Mouse (Mus musculus) C2C12 (cell line): Measurements from ENCODE around the gene Proca1.

ENCODE experiments used
- CEBPB ChIP-seq: IDR thresholded peaks from one replicate; pipeline ENCODE4 v1.6.1; 2011; ENCODE audit warnings: low read depth, mild to moderate bottlenecking, control low read depth, moderate library complexity
- CTCF ChIP-seq: IDR thresholded peaks from one replicate; pipeline ENCODE4 v1.5.1; 2011; ENCODE audit not compliant: control insufficient read depth, insufficient read depth, insufficient read length
- FOSL1 ChIP-seq: IDR thresholded peaks from one replicate; pipeline ENCODE4 v1.8.0; 2011; ENCODE audit warnings: mild to moderate bottlenecking, low read length; ENCODE audit not compliant: poor library complexity, insufficient read depth, severe bottlenecking
- MAX ChIP-seq: IDR thresholded peaks from one replicate; pipeline ENCODE4 v1.6.1; 2011; ENCODE audit warnings: mild to moderate bottlenecking, control low read depth
- MYOD1 ChIP-seq: IDR thresholded peaks from one replicate; pipeline ENCODE4 v1.6.1; 2011; ENCODE audit warnings: low read depth; ENCODE audit not compliant: control insufficient read depth, insufficient read length
- MYOG ChIP-seq: IDR thresholded peaks from one replicate; pipeline ENCODE4 v1.6.1; 2011; ENCODE audit not compliant: control insufficient read depth, insufficient read length; ENCODE audit errors: extremely low read depth
- USF1 ChIP-seq: IDR thresholded peaks from one replicate; pipeline ENCODE4 v1.6.1; 2011; ENCODE audit warnings: low read depth, mild to moderate bottlenecking, control low read depth, moderate library complexity

GRCm38 (mm10) chr11:78164604-78164923 lies 28.6 kb upstream of the Proca1 start:
- TF ChIP-seq CTCF (no peak), MYOD1 (no peak), CEBPB (no peak), USF1 (no peak), MAX (no peak), FOSL1 (no peak), MYOG (no peak)
